Mouse (Mus musculus): ENCODE results near the gene Gm8906. TPM values are rescaled to one million over a fixed set of nuclear protein-coding genes. Genes with fewer than 3 reads are reported as not detected.
"Not testable (repeated sequence)": the region's sequence is repeated elsewhere in the genome, so short reads cannot be mapped to it uniquely, and the experiment has no call there.

Gm8906 gene
- total RNA-seq (2021): not detected
- long read RNA-seq, experiment 1: 0 reads
- long read RNA-seq, experiment 2: 0 reads

GRCm38 (mm10) chr5:11502385-11502784 lies at the start of gene Gm8906:
Gm8906 (plus strand) TSS chr5:11502685.
- H3K27ac ChIP-seq; intact Hi-C loops (cut with DNase I); DNase-seq; H3K4me3 ChIP-seq: not testable (repeated sequence)

Other genes with a start within 250 kb of the Gm8906 start
- gene Gm8890, start 246.7 kb upstream of the Gm8906 start, total RNA-seq (2021): not detected
- gene Speer1, start 161.2 kb upstream of the Gm8906 start, total RNA-seq (2021): not detected
- not detected for gene Gm8897, start 86.3 kb upstream of the Gm8906 start, total RNA-seq (2021)
- not detected for gene Gm6460, start 92.2 kb downstream of the Gm8906 start, total RNA-seq (2021)
- gene Gm8922, start 179.3 kb downstream of the Gm8906 start, total RNA-seq (2021): not detected